Mouse (Mus musculus) embryonic fibroblast, embryonic 13.5 days (primary cell): ENCODE results near the gene Olfr1206. TPM values are rescaled to one million over a fixed set of nuclear protein-coding genes. Genes with fewer than 3 reads are reported as not detected.

Source experiments
- H3K27ac ChIP-seq: 2 replicates; pipeline ENCODE4 v1.5.1; 2012; ENCODE audit warnings: low read length, control low read depth, inconsistent platforms; ENCODE audit not compliant: insufficient read depth
- H3K4me1 ChIP-seq: 2 replicates; pipeline ENCODE4 v1.6.1; 2011; ENCODE audit warnings: low read length; ENCODE audit not compliant: control insufficient read depth, insufficient read depth
- H3K4me3 ChIP-seq: 2 replicates; pipeline ENCODE4 v1.5.1; 2011; ENCODE audit warnings: mild to moderate bottlenecking, control low read depth, low read length; ENCODE audit not compliant: insufficient read depth
- CTCF ChIP-seq: IDR thresholded peaks from 2 replicates; pipeline ENCODE4 v1.5.1; 2011; ENCODE audit warnings: mild to moderate bottlenecking, control low read depth, low read length, moderate library complexity, borderline replicate concordance; ENCODE audit not compliant: insufficient read depth
- POLR2A ChIP-seq: IDR thresholded peaks from 2 replicates; pipeline ENCODE4 v1.6.1; 2011; ENCODE audit warnings: low read depth, mild to moderate bottlenecking, control low read depth, low read length, moderate library complexity
- polyA plus RNA-seq: library from polyadenylated mRNA; stranded (reverse); fragments of >200 nt; gene quantifications from 2 replicates; pipeline ENCODE4 v1.2.4, GENCODE M21; 2011; ENCODE audit warnings: low read depth; ENCODE audit not compliant: missing spikeins, insufficient read length

Gene Olfr1206
- polyA plus RNA-seq, result not detected in 2 replicates

- Histone ChIP-seq H3K27ac (no peak within 1 kb of the TSS), H3K4me3 (no peak within 1 kb of the TSS), H3K4me1 (no peaks in the 10 kb centered on the region)
- no peak for TF ChIP-seq CTCF
- TF ChIP-seq POLR2A, result no peak
Measured at GRCm38 (mm10) chr2:88862931-88863330, at the start of gene Olfr1206. Gene Olfr1206, plus strand, starts transcription at chr2:88863231.

GRCm38 (mm10) chr2:88814196-88814595 lies 48.8 kb upstream of the Olfr1206 start, which contains the start of gene Olfr1202:
Gene Olfr1202, plus strand, starts transcription at chr2:88814496.
- H3K4me1 ChIP-seq, result no peaks in the 10 kb centered on the region
- H3K4me3 ChIP-seq, result no peak within 1 kb of the TSS
- TF ChIP-seq POLR2A (no peak), CTCF (no peak)
- H3K27ac ChIP-seq, result no peak within 1 kb of the TSS

GRCm38 (mm10) chr2:88829437-88829836 lies 33.6 kb upstream of the Olfr1206 start, which contains the start of gene Olfr1205:
Gene Olfr1205, plus strand, starts transcription at chr2:88829737.
- H3K4me3 ChIP-seq, result no peak within 1 kb of the TSS
- no peak for TF ChIP-seq POLR2A
- TF ChIP-seq CTCF, result no peak
- H3K27ac ChIP-seq, result no peak within 1 kb of the TSS

GRCm38 (mm10) chr2:88838477-88838876 lies 24.6 kb upstream of the Olfr1206 start:
- Histone ChIP-seq H3K4me3 (no peak overlapping the region), H3K27ac (no peak overlapping the region), H3K4me1 (no peaks in the 10 kb centered on the region)
- TF ChIP-seq CTCF, result no peak
- no peak for TF ChIP-seq POLR2A

More at GRCm38 (mm10) chr2:88829437-88829836, 33.6 kb upstream of the Olfr1206 start, which contains the start of gene Olfr1205:
- no peaks in the 10 kb centered on the region for H3K4me1 ChIP-seq

- no peak for TF ChIP-seq CTCF
- TF ChIP-seq POLR2A, result no peak
- Histone ChIP-seq H3K4me3 (no peak within 1 kb of the TSS), H3K4me1 (no peaks in the 10 kb centered on the region), H3K27ac (no peak within 1 kb of the TSS)
Measured at GRCm38 (mm10) chr2:88848992-88849391, 14.0 kb upstream of the Olfr1206 start, which contains the start of gene Olfr1204. Gene Olfr1204, plus strand, starts transcription at chr2:88849292.

- Histone ChIP-seq H3K27ac (no peak within 1 kb of the TSS), H3K4me3 (no peak within 1 kb of the TSS), H3K4me1 (no peaks in the 10 kb centered on the region)
- TF ChIP-seq CTCF (no peak), POLR2A (no peak)
Measured at GRCm38 (mm10) chr2:88902211-88902610, 39.2 kb downstream of the Olfr1206 start, which contains the start of gene Olfr1208. Gene Olfr1208, minus strand, starts transcription at chr2:88902311.

- no peak for TF ChIP-seq POLR2A
- TF ChIP-seq CTCF, result no peak
- Histone ChIP-seq H3K4me3 (no peak within 1 kb of the TSS), H3K27ac (no peak within 1 kb of the TSS)
Measured at GRCm38 (mm10) chr2:88915057-88915456, 52.0 kb downstream of the Olfr1206 start, which contains the start of gene Olfr1209. Gene Olfr1209, minus strand, starts transcription at chr2:88915157.

More at GRCm38 (mm10) chr2:88915057-88915456, 52.0 kb downstream of the Olfr1206 start, which contains the start of gene Olfr1209:
- H3K4me1 ChIP-seq, result no peaks in the 10 kb centered on the region

Other genes starting within 250 kb of the Olfr1206 start
- not detected in 2 replicates for gene Olfr1191-ps1, start 222.7 kb upstream of the Olfr1206 start, polyA plus RNA-seq
- not detected in 2 replicates for gene Olfr1192-ps1, start 214.7 kb upstream of the Olfr1206 start, polyA plus RNA-seq
- not detected in 2 replicates for gene Olfr1193, start 187.6 kb upstream of the Olfr1206 start, polyA plus RNA-seq
- gene Olfr1195, start 174.0 kb upstream of the Olfr1206 start, polyA plus RNA-seq, result not detected in 2 replicates
- gene Olfr1196, start 158.6 kb upstream of the Olfr1206 start, polyA plus RNA-seq, result not detected in 2 replicates
- gene Olfr1197, start 130.9 kb upstream of the Olfr1206 start, polyA plus RNA-seq, result not detected in 2 replicates
- gene Olfr1198, start 111.9 kb upstream of the Olfr1206 start, polyA plus RNA-seq, result not detected in 2 replicates
- not detected in 2 replicates for gene Olfr1199, start 102.8 kb upstream of the Olfr1206 start, polyA plus RNA-seq
- gene Olfr1200, start 92.7 kb upstream of the Olfr1206 start, polyA plus RNA-seq, result not detected in 2 replicates
- gene Olfr1201, start 70.2 kb upstream of the Olfr1206 start, polyA plus RNA-seq, result not detected in 2 replicates
- gene Olfr1202, start 48.7 kb upstream of the Olfr1206 start, polyA plus RNA-seq, result not detected in 2 replicates
- gene Olfr1205, start 33.5 kb upstream of the Olfr1206 start, polyA plus RNA-seq, result not detected in 2 replicates
- gene Olfr1204, start 13.9 kb upstream of the Olfr1206 start, polyA plus RNA-seq, result not detected in 2 replicates
- not detected in 2 replicates for gene Olfr1208, start 39.1 kb downstream of the Olfr1206 start, polyA plus RNA-seq
- not detected in 2 replicates for gene Olfr1209, start 51.9 kb downstream of the Olfr1206 start, polyA plus RNA-seq
- gene Olfr1211, start 74.9 kb downstream of the Olfr1206 start, polyA plus RNA-seq, result not detected in 2 replicates
- not detected in 2 replicates for gene Olfr1212, start 90.7 kb downstream of the Olfr1206 start, polyA plus RNA-seq
- not detected in 2 replicates for gene Gm13762, start 117.0 kb downstream of the Olfr1206 start, polyA plus RNA-seq
- not detected in 2 replicates for gene Olfr1214, start 129.4 kb downstream of the Olfr1206 start, polyA plus RNA-seq
- not detected in 2 replicates for gene Olfr1215, start 143.7 kb downstream of the Olfr1206 start, polyA plus RNA-seq
- gene Olfr1216, start 155.1 kb downstream of the Olfr1206 start, polyA plus RNA-seq, result not detected in 2 replicates
- not detected in 2 replicates for gene Olfr1217, start 168.8 kb downstream of the Olfr1206 start, polyA plus RNA-seq
- not detected in 2 replicates for gene Olfr1218, start 198.0 kb downstream of the Olfr1206 start, polyA plus RNA-seq
- gene Olfr1219, start 220.3 kb downstream of the Olfr1206 start, polyA plus RNA-seq, result not detected in 2 replicates
- not detected in 2 replicates for gene Olfr1220, start 243.6 kb downstream of the Olfr1206 start, polyA plus RNA-seq